Mouse (Mus musculus) right cerebral cortex, adult 18-20 months (tissue): ENCODE measurements at regions not wholly inside any gene's neighbourhood (a gene's known extent, or its start where the extent isn't known, plus 50 kb on each side); places are given as distances from the start of the nearest gene placed in this dataset.

Source experiments
- DNase-seq: peaks from one replicate; pipeline ENCODE4 v3.0.0; 2022; ENCODE audit warnings: mixed read lengths

DNA sequence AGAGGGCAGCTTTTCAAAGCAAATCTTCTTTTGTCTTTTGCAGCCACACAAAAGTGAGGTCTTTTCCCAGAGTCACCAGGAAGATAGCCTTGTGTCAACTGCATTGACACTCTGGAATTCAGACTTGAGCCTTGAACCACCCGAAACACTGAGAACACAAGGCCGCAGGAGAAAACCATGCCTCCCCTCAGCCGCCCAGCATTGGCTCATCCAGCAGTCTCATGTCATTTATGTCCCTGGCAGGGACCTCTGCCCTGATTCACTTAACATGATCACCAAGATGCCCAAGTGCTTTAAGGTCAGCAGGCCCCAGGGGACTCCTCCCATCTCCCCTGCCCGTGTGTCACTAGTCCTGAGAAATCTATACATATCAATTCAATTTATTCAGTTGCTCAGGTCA, 173.1 kb upstream of the Kdm8 start:
- DNase-seq = no peak

DNA sequence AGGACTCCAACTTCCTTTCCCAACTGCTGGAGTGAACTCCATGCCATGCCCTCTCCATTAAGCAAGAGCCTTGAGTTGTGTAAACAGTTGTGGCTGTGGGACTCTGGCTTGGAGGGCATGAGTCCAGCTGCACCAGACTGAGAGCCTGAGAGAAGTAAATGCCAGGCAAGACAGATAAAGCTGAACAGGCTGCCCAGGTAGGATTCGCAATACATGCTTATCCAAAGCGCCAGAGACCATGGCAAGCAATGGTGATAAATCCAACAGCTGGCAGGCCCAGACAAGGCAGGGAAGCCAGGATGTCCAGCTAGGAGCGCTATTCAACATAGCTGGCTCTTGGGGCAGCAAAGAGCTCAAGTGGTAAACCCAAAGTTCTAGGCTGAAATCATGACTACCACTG, 163.1 kb upstream of the Kdm8 start:
- no peak for DNase-seq

DNA sequence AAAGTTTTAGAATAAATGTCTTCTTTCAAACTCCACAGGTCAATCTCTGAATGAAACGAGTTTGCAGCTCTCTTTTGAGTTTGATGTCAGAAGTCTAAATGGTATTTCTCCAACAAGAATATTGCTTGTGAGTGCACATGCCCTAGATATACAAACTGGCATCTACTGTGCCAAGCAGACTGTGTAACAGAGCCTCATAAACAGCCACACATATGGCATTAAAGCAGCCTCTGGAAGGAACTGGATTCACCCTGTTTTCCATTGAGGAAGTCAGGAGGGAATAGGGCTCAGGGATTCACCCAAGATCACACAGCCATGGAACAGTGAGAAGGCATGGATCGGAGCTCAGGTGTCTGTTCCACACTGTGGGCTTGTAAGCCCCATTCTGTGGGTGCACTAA, 149.2 kb upstream of the Kdm8 start:
- DNase-seq = no peak

DNA sequence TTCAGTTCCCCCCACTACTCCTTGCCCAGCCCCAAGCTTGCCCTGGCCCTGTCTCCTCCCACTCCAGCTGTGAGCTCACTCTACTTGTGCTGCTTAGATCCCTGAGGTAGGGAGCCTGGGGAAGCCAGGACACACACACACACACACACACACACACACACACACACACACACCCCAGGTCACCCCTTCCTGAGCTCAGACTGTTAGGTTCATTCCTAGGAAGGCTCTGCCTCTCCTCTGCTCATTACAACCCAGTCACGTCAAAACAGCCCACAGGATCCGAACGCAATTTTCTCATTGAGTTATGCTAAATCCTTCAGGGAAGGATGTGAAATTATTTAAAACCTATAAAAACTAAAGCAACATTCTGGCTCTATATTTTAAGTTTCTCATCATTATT, 136.0 kb upstream of the Kdm8 start:
- no peak for DNase-seq

DNA sequence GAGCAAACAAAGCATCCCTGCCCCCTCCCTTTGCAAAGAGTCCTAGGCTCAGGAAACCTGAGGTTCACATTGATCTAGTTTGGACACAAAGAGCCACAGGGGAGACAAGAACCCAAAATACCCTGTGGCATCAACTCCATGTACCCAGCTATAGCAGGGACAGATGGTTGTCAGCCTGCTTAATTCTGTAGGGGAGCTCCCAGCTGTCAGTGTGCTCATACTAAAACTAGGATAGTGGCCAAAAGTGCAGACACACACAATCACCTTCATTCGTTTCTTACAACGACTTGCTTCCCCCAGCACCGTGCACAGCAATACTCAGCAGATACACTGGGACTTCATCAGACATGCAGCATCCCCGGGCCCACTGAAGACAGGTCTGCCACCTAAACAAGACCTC, 133.5 kb upstream of the Kdm8 start:
- peak; percentile 14 for DNase-seq

DNA sequence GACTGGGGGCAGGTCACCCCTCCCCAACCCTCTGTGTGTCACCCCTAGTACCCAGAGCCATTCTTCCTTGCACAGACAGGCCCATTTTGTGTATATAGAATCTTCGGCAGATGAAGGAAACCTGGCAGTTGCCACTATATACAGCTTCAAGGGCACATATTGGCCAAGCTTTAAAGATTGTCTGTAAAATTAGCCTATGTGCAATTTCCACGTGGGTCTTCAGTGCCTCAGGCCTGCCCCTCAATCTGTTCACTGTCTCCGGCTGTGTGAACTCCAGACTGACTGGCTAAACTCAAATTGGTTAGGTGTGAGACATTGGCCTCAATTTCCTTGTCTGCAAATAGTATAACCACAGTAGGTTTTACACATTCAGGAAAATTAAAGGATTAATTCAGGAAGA, 130.9 kb upstream of the Kdm8 start:
- no peak for DNase-seq

DNA sequence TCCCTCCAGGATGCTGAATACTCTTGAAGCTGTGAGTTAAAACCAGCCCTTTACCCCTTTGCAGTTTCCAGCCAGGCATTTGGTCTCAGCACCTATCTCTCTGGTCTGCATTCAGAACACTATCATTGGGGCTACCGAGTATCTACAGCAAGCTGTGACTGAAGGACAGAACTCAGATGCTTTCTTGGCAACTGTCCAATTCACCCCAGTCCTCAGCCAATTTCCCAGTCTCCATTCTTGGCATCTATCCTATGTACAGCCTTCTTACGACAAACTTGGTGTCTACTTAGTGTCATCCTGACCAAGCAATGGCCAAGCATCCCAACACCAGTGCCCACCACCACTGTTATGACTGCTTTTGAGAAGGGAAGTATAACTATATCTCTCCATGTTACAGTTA, 109.7 kb upstream of the Kdm8 start:
- DNase-seq = no peak

DNA sequence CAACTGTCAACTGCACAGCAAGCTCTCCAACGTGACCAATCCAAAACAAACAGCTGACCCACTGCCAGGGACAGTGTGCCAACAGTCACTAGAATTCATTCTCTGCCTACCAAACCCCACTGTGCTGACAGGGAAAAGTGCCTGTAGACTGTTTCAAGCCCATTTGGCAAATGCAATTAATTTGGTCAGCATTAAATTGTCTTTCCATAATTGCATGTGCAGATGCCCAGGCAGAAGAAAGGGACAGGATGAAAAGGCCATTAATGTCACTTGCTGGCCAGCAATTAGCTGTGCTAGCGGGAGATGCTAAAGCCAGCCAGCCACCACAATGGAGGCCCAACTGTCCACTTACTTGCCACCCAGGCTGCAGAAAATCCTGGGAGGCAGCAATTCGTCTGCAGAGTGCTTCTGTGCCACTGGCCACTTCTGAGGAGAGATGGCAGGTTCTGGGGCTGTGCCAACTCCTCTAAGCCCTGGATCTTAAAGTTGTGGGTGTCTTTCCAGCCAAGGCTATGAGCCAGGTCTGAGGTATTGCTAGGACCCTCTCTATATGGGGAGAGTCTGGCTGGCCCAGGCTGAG, 108.8 kb upstream of the Kdm8 start:
- DNase-seq = no peak

DNA sequence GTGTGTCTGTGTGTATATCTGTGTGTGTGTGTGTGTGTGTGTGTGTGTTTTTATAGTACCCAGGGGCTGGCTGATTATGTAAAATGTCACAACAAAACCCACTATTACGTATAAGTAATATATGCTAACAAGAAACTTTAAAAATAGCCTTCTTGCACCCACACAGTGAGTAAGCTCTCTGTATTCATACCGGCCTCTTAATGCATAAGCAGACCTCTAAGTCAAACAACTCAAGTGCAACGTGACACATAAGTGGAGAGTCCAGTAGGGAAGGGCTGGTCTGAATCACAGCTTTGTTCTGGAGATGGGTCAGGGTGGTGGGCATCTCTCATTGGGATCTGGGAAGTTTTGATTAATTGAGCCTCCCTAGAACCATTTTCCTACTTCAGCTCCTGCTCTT, 107.7 kb upstream of the Kdm8 start:
- no peak for DNase-seq

DNA sequence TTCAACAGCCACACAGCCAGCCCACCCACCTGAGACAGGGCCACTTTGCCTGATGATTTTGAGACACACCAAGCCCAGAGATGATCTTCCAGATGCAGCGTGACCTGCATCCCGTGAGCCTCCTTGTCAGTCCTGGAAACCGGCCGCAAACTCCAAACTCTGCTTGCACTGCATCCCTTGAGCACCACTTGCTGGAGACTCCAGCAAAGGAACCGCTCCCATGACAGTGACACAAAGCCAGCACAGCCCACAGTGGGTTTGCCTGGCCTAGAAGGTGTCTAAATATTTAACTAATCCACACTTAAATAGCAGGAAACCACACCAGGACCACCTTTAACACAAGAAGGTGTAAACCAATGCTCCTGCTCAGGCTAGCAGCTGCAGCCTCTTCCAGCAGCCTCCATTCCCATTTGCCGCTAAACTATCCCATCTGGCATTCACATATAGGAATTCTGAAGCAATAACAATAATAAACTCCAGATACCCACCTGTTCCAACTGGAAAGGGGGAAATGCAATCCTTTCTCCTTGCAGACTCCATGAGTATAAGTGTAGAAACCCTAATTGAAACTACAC, 106.2 kb upstream of the Kdm8 start:
- no peak for DNase-seq

DNA sequence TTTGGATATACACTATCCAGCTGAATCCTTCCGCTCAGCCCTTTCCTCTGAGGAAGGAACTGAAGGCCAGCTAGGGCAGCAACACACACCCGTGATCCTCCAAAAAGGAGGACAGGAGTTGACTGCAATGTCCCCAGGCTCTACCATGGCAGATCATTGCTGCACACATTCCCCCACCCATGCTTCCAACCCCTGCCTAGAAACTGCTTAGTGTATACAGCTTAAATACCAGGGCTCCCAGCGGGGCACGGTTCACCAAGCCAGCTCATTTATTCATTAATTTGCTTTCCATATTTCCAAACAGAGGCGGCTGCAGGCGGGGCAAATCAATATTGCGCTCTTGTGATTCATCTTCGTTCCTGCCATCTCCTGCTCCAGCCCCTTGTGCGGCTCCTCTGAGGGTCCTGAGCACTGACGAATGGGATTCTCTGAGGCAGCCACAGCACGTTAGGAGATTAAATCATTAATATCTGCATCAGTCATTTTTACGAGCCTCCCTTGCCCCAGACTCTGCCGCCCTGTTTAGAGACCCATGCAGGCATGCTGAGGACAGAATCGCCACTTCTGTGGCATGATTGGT, 104.1 kb upstream of the Kdm8 start:
- no peak for DNase-seq

DNA sequence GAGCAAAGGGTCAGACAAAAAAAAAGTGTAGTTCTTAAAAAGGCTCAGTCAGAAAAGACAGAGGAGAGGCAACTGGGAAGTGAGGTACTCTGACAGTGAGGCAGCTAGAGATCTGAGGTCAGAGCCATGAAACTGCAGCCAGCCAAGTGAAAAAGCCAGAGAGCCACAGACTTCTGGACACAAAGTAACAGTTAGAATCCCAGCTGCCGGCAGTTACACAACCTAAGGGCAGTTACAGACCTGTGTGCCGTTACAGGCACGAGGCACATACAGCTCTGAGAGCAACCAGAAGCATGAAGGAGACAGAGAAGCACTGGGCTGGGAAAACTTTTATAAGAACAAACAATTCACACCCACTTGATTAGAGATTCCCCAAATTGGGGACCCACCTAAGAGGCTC, 94.9 kb upstream of the Kdm8 start:
- no peak for DNase-seq

DNA sequence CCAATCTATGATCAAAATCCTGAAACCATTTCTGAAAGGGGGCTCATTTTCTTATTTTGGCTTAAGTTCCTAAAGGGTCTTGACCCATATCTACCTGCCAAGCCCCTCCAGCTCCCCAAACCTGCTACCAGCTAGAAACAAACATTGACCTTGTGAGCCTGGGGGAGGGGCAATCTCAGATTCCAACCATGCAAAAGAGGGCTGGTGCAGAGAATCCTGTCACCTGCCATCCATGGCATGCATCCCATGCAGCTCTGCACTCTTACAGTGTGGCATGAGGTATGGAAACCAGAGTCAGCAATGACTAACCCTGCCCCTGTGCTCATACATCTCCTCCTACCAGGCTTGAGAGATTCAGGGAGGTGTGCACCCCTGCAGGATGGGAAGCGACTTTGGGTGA, 90.3 kb upstream of the Kdm8 start:
- DNase-seq = no peak

DNA sequence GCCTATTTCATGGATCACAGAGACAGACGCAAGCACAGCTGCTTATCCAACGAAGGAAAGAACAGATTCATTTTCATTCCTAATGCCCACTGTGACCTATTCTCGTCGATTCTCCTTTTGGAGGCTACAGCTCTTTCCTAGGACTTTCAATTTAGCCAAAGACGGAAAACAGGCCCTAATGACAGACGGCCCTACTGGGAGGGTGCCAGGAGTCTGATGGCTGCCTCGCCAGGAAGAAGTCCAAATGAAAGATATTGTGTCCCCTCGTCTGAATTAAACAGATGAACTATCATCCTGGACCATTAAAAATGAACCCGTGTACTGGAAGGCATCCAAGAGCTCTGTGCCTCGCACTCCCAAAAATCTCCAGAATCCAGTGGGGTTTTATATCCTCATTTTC, 89.5 kb upstream of the Kdm8 start:
- no peak for DNase-seq

DNA sequence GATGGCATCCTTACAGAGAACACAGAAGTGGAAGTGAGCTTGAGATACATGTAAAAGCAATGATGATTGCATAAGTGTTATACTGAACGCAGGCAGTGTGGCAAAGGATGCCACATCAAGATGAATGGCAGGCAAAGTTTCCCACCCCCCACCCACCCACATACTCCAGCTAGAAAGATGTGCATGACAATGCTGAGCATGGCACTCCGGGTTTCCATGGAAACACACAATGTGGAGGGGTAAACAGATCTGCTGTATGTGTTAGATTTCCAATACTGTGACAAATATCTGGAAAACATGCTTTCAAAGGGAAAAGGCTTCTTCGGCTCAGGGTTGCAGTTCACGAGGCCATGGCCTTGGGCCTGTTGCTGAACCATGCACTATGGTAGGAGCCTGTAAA, 86.5 kb upstream of the Kdm8 start:
- peak; percentile 29 for DNase-seq

DNA sequence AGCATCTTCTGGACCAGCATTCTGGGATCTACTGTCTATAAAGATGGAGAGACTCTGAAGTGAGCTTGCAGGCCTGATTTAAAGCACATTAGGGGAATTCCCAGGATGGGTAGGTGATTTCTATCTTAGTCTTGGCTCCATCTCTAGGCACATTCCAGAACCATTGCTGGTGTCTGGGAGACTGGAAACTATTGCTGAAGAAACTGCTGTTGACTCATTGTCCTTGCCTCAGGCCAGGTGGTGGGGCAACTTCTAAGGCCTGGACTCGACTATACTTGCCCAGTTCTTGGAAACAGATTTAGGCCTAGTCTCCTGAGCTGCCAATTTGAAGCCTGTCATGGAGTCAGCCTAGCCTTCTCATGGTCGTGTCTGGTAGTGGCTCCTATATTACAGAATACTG, 61.5 kb upstream of the Kdm8 start:
- DNase-seq = no peak

DNA sequence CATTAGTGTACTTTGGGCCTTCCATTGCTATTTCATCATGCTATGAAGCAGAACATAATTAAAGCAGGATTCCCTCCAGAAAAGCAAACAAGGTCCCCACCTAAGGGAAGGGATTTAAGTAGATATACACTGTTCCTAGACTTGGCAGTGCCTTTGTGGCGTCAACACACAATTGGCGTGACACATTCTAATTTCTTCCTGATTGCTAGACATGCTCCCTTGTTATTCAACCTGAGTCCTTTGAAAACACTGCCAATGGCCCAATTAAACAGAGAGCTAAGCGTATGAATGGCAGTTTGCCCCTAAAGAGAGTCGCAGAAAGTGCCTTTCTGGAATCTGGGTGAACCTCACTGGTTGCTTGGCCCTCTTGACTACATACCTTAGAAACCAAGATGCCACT, 60.3 kb upstream of the Kdm8 start:
- DNase-seq = no peak

DNA sequence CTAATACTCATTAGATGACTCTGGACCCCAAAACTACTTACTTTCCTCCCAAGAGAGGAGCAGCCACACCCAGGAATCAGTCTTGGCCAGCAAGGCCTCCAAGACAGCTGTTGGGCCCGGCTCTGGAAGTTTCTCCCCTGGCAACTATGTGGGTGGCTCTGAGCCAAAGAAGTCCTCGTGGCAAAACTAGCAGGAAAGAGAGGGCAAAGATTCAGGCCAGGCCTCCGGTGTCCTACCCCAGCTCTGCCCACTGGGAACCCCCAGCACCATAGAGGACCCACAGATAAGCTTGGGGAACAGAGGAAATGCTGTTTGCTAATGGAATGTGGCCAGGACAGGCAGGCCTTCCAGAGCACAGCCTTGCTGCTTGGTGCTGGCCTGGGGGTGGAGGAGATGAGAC, 51.9 kb upstream of the Kdm8 start:
- peak; percentile 14 for DNase-seq

DNA sequence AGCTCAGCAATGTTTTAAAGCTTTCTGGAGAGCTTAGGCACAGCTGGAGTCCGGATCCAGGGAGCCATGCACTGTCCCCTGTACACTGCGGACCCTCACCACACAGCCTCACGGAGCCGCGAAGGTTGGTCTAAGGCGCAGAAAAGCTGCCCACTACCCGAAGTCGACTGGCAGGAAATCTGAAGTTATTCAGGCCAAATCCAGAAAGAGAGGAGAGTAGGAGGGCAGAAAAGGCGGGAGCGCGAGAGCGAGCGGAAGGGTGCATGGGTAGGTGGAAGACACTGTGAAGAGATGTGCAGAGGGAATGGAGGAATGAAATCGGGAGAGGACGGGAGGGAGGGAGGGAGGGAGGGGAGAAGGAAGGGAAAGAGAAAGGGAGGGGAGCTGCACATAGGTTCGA, 51.2 kb upstream of the Kdm8 start:
- peak; percentile 62 for DNase-seq

DNA sequence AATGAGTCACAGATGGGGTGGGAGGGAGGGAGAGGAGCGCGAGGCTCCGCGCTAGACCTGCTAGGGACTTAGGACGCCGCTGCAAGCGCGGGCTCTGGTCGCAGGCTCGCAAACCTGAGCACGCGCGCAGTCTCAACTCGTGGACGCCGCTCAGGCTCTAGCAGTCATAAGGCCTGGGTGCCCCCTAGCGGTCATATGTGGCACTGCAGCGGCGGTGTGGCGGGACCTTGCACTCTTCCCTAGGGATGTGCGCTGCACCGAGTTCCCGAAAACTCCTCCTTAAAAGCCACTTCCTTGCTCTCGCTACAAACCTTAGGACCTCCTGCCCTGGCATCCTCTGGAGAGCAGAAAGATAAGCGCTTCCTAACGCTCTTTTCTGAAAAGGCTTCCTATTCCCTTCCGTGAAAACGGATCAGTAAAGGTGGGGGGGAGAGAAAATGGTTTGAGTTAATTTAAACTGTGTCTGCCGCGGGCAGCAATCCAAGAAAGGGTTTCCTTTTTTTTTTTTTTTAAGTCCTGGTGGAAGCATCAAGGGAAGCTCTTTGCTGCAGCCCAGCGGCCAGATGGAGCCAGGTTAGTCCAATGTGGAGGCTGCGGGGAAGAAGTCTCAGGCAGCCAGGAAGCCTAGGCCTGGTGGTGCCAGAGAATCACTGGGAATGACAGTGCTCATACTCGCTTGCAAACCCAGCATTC, 50.7 kb upstream of the Kdm8 start:
- peak; percentile 96 for DNase-seq
